Mouse (Mus musculus): ENCODE results near the gene Nav2.

DNA sequence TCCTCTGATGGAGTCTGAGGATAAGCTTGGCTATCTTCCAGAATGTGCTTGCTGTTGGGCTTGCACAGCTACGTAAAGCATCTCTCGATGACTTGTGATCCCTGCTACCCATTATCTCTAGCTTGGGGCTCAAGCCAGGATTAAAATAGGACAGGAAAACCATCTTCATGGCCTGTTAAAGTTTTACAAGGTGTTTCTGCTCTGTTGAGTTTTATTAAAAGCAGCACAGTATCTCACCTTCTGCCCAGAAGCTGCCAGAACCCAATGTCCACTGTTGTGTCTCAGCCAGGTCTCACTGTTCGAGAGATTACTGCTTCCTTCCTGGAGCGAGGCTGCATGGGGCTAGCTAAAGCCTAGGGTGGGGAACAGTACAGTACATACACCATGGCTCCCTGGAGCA, 123.7 kb downstream of the Nav2 start:
- TF ChIP-seq CTCF (IDR thresholded peaks at IDR 0.05 in 2 of 3, conservative IDR thresholded peaks at IDR 0.05 in 1 of 3; ENCODE audit: control insufficient read depth in 1 of 3, insufficient read depth in 1 of 3, low read depth in 2 of 3, low read length in 3 of 3, poor library complexity in 1 of 3, severe bottlenecking in 1 of 3) (no peak), CHD2 (IDR thresholded peaks at IDR 0.05; ENCODE audit: low read length) (no peak), EP300 (IDR thresholded peaks at IDR 0.05; ENCODE audit: low read depth in 1 of 2, low read length in 2 of 2) (no peak), POLR2A (IDR thresholded peaks at IDR 0.05; ENCODE audit: control insufficient read depth in 1 of 2, insufficient read depth in 1 of 2, low read depth in 1 of 2, low read length in 2 of 2, poor library complexity in 1 of 2) (no peak), POLR2AphosphoS2 (IDR thresholded peaks at IDR 0.05; ENCODE audit: low read length) (no peak), ZC3H11A (IDR thresholded peaks at IDR 0.05; ENCODE audit: low read depth, low read length) (no peak), RAD21 (IDR thresholded peaks at IDR 0.05; ENCODE audit: low read depth, low read length) (no peak), MAX (IDR thresholded peaks at IDR 0.05; ENCODE audit: low read length) (no peak), USF1 (IDR thresholded peaks at IDR 0.05; ENCODE audit: low read depth, low read length) (no peak), CHD1 (IDR thresholded peaks at IDR 0.05; ENCODE audit: low read depth, low read length) (no peak)

All from MEL (cell line).